ENCODE assay signal across 13 mouse cellular contexts in genomic region chr10:42714676-42715075, GRCm38 (mm10). TPM values are rescaled to one million over a fixed set of nuclear protein-coding genes. Genes with fewer than 3 reads are reported as not detected.
DNase-seq lines count a peak whose midpoint lies in the region; ATAC-seq lines count a peak whose summit lies in the region.
"Had no signal": no experiment of that assay in that cellular context is flagged by ENCODE, and none has a peak within 500 bp of the region (broad histone marks: within the 10 kb centered on the region; RNA-seq: fewer than 3 reads in every experiment).

No protein-coding gene starts in this region.

- no peak overlapping the region for H3K9ac ChIP-seq in midbrain, embryonic 13.5 days (replicated peaks)
- no peak overlapping the region for H3K9ac ChIP-seq in stomach, embryonic 15.5 days
- H3K9ac ChIP-seq: hindbrain, embryonic 12.5 days; neural tube, embryonic 12.5 days had no signal

- peak; percentile 18 for DNase-seq in embryo, embryonic 10.5 days (ENCODE audit: low spot score)
- no peak for DNase-seq in embryo, embryonic 9.5 days (ENCODE audit: extremely low spot score)
- DNase-seq in midbrain, embryonic 10.5 days (ENCODE audit: low spot score): no peak
- DNase-seq in kidney, postnatal 25 days: peak; percentile 64 to 65
- no peak for DNase-seq in urinary bladder, postnatal 25 days (ENCODE audit: low spot score)
- DNase-seq in layer of hippocampus, postnatal 25 days (ENCODE audit: extremely low spot score in 1 of 2, low spot score in 1 of 2): no peak
- DNase-seq: B cell, adult 2 months; cerebellum, adult 11 months had no signal

- H3K4me3 ChIP-seq in midbrain, embryonic 10.5 days: 0 out of 2 replicates have a peak overlapping the region, but pooled peaks have one; percentile 36
- H3K4me3 ChIP-seq in midbrain, embryonic 13.5 days (replicated peaks): no peak overlapping the region
- no peak overlapping the region for H3K4me3 ChIP-seq in stomach, embryonic 15.5 days (replicated peaks)
- H3K4me3 ChIP-seq: hindbrain, embryonic 12.5 days; neural tube, embryonic 12.5 days had no signal

- H3K27me3 ChIP-seq in midbrain, embryonic 10.5 days (ENCODE audit: low read depth, poor library complexity, severe bottlenecking): peaks cover 25% of the 10 kb centered on the region
- peaks cover 9% of the 10 kb centered on the region for H3K27me3 ChIP-seq in midbrain, embryonic 13.5 days
- H3K27me3 ChIP-seq in stomach, embryonic 15.5 days (replicated peaks): no peaks in the 10 kb centered on the region
- H3K27me3 ChIP-seq: hindbrain, embryonic 12.5 days; neural tube, embryonic 12.5 days; Patski had no signal

- no peak for ATAC-seq in midbrain, embryonic 13.5 days
- ATAC-seq in stomach, embryonic 15.5 days (ENCODE audit: insufficient read depth, low FRiP score, low read depth): no peak
- ATAC-seq: Patski had no signal

- 13% methylated on average over 9 of the region's 9 CpGs for WGBS in midbrain, embryonic 10.5 days
- 13% methylated on average over 9 of the region's 9 CpGs for WGBS in midbrain, embryonic 13.5 days
- 17% methylated on average over 9 of the region's 9 CpGs for WGBS in stomach, embryonic 15.5 days

- H3K9me3 ChIP-seq in midbrain, embryonic 10.5 days (replicated peaks): no peaks in the 10 kb centered on the region; the same call in 1 of the 2 replicates
- H3K9me3 ChIP-seq in midbrain, embryonic 13.5 days: no peaks in the 10 kb centered on the region
- H3K9me3 ChIP-seq in stomach, embryonic 15.5 days: no peaks in the 10 kb centered on the region
- H3K9me3 ChIP-seq: hindbrain, embryonic 12.5 days; neural tube, embryonic 12.5 days had no signal

- no peak overlapping the region for H3K4me2 ChIP-seq in midbrain, embryonic 13.5 days (replicated peaks)
- H3K4me2 ChIP-seq in stomach, embryonic 15.5 days: peak overlapping the region; percentile 50; the same call in 1 of the 2 replicates

- H3K36me3 ChIP-seq in midbrain, embryonic 10.5 days: no peaks in the 10 kb centered on the region
- H3K36me3 ChIP-seq in midbrain, embryonic 13.5 days: no peaks in the 10 kb centered on the region
- H3K36me3 ChIP-seq in stomach, embryonic 15.5 days: no peaks in the 10 kb centered on the region
- H3K36me3 ChIP-seq: hindbrain, embryonic 12.5 days; neural tube, embryonic 12.5 days had no signal

- peaks cover 22% of the 10 kb centered on the region for H3K4me1 ChIP-seq in midbrain, embryonic 10.5 days
- peaks cover 17% of the 10 kb centered on the region for H3K4me1 ChIP-seq in midbrain, embryonic 13.5 days (replicated peaks)
- no peaks in the 10 kb centered on the region for H3K4me1 ChIP-seq in stomach, embryonic 15.5 days

- H3K27ac ChIP-seq in midbrain, embryonic 10.5 days (replicated peaks): no peak overlapping the region
- no peak overlapping the region for H3K27ac ChIP-seq in midbrain, embryonic 13.5 days
- H3K27ac ChIP-seq in stomach, embryonic 15.5 days: no peak overlapping the region
- H3K27ac ChIP-seq: hindbrain, embryonic 12.5 days; neural tube, embryonic 12.5 days had no signal

RNA-seq across cellular contexts. Expression of gene Sec63, which starts 46.6 kb away (rescaled TPM):
- polyA plus RNA-seq in midbrain, embryonic 10.5 days (2016; fragmentation: Nextera tagmentation; extraction: Ambion mirVana): 26.0 and 27.4 TPM in 2 replicates
- polyA plus RNA-seq in midbrain, embryonic 13.5 days (2015; fragmentation: Nextera tagmentation; extraction: Ambion mirVana): 26.3 and 26.4 TPM in 2 replicates
- 24.3 and 27.3 TPM in 2 replicates for polyA plus RNA-seq in stomach, embryonic 15.5 days (2015; fragmentation: Nextera tagmentation; extraction: Ambion mirVana)
- 10 to 100 TPM; 44.7 to 50.9 TPM for total RNA-seq in layer of hippocampus, postnatal 25 days (2021)

Comparison
In these comparisons a context has a peak if more than half of its experiments do, and no peak if none do; other contexts are left out.
1. DNase-seq: peak in embryo, embryonic 10.5 days (single experiment) and kidney, postnatal 25 days (2 of 2); none in embryo, embryonic 9.5 days (single experiment), midbrain, embryonic 10.5 days (single experiment), urinary bladder, postnatal 25 days (single experiment) and layer of hippocampus, postnatal 25 days (0 of 2).